Mouse (Mus musculus) cerebellum, adult 18-20 months (tissue): ENCODE data around the gene Chrm4.
A peak's percentile ranks its signal among the peaks of the same experiment; 100 is the strongest.

Experiments used
- DNase-seq, 2 experiments: peaks; one replicate each; pipeline ENCODE4 v3.0.0; 2021

Gene Chrm4

GRCm38 (mm10) chr2:91963443-91963932 is 36.4 kb downstream of the Chrm4 start:
- peak; percentile 94 to 98 for DNase-seq

GRCm38 (mm10) chr2:91964610-91965204 is 37.7 kb downstream of the Chrm4 start:
- no peak for DNase-seq

GRCm38 (mm10) chr2:91965417-91965816 is 38.4 kb downstream of the Chrm4 start:
- DNase-seq = peak in 1 of 2 experiments; percentile 25

- DNase-seq = no peak
Observed at GRCm38 (mm10) chr2:91966367-91966766, 39.3 kb downstream of the Chrm4 start.

- peak in 1 of 2 experiments; percentile 29 for DNase-seq
Observed at GRCm38 (mm10) chr2:91967962-91968361, 40.9 kb downstream of the Chrm4 start.

- DNase-seq = peak; percentile 85 to 87
Observed at GRCm38 (mm10) chr2:91971231-91972097, 44.4 kb downstream of the Chrm4 start.

- DNase-seq = peak in 1 of 2 experiments; percentile 29
Observed at GRCm38 (mm10) chr2:91972121-91972566, 45.1 kb downstream of the Chrm4 start.

GRCm38 (mm10) chr2:91973416-91974135 is 46.5 kb downstream of the Chrm4 start:
- peak in 1 of 2 experiments; percentile 18 for DNase-seq

GRCm38 (mm10) chr2:91975581-91976541 is 48.8 kb downstream of the Chrm4 start, which contains the start of gene Dgkz:
Gene Dgkz (minus strand): TSS chr2:91975864.
- DNase-seq = peak; percentile 49 to 54

- no peak for DNase-seq
Observed at GRCm38 (mm10) chr2:91977960-91978359, 50.9 kb downstream of the Chrm4 start.
